Mouse (Mus musculus): ENCODE measurements around the gene Wdr31.
A peak's percentile ranks its signal among the peaks of the same experiment; 100 is the strongest.
"Not testable (repeated sequence)": the region's sequence is repeated elsewhere in the genome, so short reads cannot be mapped to it uniquely, and the experiment has no call there.

Wdr31 gene

DNA sequence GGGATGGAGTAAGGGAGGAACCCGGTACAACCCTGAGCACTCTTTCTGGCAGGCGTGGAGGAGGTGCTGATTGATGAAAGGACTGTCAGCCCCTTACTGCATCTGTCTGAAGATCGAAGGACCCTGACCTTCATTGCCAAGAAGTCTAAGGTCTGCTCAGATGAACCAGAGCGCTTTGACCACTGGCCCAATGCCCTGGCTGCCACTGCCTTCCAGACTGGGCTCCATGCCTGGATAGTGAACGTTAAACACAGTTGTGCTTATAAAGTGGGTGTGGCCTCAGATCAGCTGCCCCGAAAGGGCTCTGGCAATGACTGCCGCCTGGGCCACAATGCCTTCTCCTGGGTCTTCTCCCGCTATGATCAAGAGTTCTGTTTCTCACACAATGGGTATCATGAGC lies 25.2 kb upstream of the Wdr31 start:
- DNase-seq (ENCODE audit: low spot score in 2 of 2), result no peak

DNA sequence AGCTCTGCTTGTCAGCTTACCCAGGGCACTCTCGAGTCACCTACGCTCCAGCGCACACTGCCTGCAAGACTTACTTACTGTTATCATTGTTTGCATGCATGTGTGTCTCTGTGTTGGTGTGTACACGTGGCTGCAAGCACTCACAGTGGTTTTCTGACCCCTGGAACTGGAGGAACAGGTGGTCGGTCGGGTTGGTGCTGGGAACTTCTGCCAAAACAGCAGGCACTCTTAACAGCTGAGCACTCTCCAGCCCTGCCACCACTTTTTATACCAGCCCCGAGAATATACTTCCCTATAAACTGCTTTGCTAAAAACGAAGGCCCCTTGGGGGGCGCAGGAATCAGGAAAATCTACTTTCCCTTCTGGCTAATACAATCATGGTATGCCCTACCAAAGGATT lies 23.5 kb upstream of the Wdr31 start:
- DNase-seq (ENCODE audit: low spot score in 2 of 2), result no peak

DNA sequence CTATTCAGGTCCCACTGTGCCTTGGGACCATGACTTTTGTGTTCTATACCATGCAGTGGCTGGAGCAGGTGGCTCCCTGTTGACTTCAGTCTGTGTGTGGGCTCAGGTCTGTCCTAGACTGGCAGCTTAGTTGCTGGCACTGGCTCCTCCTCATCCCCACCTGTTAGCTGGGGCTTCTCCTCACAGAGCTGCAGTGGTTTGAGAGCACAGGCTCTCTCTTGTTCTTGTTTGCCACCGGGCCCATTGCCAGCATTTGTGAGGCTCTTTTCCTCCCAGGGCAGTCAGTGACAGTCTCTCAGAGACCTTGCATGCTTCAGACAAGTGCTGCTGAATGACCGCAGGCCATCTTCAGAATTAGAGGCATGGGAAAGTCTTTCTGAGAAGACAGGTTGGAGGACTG lies 22.0 kb upstream of the Wdr31 start:
- no peak for DNase-seq (ENCODE audit: low spot score in 2 of 2)

DNA sequence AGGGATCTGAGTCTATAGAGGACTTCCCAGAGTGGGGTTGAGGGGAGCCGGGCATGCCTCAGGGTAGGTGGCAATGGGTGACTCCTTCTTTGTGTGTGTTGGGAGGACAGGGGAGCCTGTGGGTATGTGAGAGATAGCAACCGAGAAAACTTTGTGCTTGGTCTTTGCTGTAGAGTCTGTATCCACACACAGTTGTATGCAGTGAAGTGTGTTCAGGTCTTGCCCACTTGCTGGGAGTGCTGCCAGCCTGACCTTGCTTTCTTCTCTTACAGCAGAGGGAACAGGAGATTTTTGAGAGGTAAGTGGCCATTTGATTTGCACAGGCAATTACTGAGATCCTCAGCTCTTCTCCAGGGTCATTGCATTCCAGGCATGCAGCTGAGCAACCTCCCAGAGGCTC lies 17.2 kb upstream of the Wdr31 start:
- DNase-seq (ENCODE audit: low spot score in 2 of 2), result no peak

DNA sequence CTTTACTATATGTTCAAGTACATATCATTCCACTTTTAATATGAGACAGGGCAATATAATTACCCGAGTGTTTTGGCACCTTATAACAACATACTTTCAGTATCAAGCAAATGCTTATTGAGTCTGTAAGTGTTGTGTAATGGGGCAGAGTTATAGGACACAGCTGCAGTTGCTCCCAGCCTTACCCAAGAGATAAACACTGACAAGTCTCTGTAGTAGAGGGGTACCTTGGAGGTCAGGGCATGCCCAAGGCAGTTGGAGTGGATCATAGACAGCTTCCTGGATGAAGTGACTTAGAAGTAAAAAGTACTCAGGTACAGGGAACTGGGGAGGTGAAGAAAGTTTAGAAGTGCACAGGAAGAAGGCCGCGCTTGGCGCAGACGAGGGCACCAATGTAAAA lies 16.5 kb upstream of the Wdr31 start:
- no peak for DNase-seq (ENCODE audit: low spot score in 2 of 2)

DNA sequence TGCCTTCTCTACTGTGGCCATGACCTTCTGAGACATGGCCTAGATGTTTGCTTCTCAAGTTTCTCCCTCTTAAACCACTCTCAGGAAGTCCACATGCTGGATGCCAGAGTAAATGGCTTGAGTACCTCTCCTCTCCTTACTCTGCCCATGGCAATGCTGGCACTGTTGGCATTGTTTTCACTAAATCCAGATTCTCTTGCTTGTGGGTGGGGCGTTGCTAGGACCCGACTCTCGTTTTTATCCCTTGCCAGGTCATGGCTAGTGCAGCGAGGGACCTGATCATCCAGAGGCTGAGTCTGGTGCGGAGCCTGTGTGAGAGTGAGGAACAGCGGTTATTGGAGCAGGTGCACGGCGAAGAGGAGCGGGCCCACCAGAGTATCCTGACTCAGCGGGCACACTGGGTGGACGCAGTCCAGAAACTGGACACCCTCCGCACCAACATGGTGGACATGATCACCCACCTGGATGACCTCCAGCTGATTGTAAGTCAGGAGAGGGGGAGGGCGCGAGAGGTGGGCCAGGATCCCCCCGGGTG lies 15.5 kb upstream of the Wdr31 start:
- no peak for DNase-seq (ENCODE audit: low spot score in 2 of 2)

DNA sequence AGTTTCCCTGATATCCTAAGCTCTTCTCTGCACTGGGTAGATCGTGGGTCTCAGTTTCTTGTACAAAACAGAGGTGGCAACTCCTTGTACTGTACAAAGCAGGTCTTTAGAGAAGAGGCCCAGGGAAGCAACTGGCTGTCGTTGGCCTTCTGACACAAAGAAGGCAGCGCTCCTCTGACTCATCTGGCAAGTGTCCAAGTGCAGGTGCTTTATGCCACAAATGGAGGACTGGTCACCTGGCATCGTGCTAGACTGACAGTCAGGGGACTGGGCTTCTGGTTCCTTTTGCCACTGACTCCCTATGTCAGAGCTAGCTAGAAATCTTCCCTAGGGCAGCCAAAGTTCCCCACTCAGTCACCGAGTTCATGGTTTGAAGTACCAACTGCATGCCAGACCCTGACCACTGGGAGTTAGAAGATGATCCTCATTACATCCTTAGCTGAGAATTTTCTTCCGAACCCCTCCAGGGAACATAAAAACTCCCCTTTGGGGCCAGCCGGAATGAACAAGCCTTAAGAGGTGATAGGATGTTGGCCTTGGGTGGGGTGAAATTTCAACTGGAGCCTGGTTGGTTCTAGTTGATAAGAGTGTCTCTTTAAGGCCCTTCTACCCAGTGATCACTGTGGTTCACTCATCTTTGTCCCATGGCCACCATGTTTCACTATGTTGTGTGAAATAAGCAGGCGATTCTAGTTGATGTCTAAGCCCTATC lies 14.9 kb upstream of the Wdr31 start:
- peak; percentile 43 to 45 for DNase-seq (ENCODE audit: low spot score in 2 of 2)

DNA sequence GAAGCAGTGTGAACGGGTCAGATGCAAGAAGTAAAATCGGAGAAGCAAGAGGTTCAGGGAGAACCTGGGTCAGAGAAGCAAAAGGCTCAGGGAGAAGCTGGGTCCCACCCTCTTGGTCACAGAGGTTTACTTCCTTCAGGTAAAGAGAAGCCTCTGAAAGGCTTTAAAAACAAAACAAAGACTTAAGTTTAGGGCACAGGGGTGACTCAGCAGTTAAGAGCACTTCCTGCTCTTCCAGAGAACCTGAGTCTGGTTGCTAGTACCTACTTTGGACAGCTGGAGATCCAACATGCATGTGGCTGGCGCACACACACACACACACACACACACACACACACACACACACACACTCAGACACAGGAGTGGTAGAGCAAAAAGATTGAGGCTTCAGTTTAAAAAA lies 14.2 kb upstream of the Wdr31 start:
- DNase-seq (ENCODE audit: low spot score in 2 of 2), result no peak

DNA sequence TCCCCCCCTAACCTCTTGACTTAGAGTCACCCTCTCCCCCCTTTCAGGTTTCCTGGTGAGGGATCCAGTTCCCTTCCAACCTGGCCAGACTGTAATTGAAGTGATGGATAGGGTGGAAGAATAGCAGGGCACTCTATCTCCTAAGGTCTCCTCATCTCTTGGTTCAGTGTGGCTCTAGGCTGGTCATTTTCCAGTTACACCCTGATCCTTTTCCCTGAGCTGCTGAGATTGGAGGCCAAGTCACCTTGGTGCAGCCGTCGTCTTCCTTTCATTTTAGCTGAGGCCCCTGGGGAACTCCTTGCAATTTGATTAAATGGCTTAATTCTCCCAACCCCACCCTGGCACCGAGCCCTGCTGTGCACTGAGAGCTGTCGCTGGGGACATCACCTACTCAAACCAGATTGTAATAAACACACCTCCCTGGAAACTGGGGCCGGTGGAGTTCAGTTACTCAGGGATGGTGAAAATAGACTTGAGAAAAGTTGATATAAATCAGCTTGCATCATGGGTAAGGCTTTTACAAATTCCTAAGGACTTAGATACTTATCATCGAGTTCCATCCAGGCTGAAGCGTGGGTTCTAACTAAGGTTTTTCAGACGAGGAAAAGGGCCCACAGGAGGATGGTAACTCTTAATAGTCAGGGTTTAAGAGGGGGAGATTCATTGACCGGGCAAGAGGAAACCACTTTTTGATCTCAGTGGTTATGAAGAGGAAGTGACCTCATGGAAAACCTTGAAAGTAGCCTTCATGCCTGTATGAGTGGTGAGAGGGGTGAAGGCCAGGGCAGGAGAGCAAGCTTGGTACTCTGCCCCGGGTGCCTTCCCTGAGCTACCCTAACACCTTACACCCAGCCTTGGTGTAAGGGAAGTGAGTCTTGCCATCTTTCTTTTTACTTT lies 10.3 kb upstream of the Wdr31 start:
- no peak for DNase-seq (ENCODE audit: low spot score in 2 of 2)

DNA sequence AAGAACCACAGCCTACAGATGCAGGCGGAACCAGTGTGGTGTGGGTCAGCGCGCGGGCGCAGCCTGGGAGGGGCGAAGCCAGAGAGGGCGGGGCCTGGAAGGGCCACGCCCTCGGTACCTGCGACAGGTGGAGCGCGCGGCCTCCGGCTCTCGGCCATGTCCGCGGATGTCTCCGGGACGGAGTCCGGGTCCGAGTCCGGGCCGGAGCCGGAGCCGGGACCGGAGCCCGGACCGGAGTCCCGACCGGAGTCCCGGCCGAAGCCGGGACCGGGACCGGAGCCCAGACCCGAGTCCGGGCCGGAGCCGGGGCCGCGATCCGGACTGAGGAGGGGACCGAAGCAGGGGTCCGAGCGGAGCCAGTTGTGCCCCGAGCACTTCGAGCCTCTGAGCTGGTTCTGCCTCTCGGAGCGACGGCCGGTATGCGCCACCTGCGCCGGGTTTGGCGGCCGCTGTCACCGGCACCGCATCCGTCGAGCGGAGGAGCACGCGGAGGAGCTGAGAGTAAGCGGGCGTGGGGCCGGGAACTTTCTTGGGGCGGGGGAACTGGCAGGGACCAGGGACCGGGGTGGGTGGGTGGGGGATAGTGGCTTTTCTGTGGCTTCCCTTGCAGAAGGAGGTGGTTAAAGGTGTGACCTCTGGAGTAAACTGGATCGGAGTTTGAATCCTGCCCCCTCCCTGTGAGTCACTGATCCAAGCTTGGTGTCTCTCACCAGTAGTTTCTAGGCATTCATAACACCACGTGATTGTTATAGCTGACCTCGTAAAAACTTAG lies 9.4 kb upstream of the Wdr31 start, which contains the start of gene Bspry:
Gene Bspry (plus strand): TSS at position 117 of the 772 bp plus-strand sequence.
- peak; percentile 50 to 59 for DNase-seq (ENCODE audit: low spot score in 2 of 2)

DNA sequence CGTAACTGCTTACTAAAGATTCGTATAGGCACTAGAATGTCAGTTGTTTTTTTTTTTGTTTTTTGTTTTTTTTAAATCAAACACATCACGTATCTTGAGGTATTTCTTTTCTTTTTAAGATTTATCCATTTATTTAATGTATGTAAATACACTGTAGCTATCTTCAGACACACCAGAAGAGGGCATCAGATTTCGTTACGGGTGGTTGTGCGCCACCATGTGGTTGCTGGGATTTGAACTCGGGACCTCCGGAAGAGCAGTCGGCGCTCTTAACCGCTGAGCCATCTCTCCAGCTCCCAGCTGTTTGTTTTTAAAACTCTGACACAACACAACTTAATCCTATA lies 8.9 kb upstream of the Wdr31 start:
- DNase-seq (ENCODE audit: low spot score in 2 of 2), result not testable (repeated sequence)

DNA sequence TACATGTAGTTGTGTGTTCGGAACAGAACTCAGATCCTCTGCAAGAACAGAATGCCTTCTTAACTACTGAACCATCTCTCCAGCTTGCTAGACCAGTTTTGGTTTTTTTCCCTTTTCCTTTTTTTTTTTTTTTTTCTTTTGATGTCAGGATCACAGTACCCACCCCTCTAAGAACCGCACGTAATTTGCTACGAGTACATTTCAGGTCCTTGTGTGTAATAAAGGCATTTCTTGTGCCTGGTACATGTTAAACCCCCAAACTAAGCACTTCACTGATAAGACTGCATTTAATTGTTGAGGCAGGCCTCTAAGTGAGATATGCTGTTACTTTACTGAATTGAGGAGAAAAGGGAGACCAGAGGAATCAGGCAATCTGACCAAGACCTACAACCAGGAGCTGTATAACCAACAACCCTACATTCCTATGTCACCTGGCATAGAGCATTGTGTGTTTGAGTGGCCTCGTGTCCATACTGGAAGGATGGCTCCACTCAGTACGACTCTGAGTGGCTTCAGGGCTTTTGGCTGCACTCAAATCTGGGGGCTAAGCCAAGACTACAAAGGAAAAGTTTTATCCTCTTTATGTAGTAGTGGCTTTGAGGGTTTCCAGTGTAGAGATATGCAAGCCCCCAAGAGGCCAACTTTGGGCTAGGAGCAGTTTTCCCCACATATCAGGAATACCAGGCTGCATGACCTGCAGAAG lies 7.0 kb upstream of the Wdr31 start:
- no peak for DNase-seq (ENCODE audit: low spot score in 2 of 2)

DNA sequence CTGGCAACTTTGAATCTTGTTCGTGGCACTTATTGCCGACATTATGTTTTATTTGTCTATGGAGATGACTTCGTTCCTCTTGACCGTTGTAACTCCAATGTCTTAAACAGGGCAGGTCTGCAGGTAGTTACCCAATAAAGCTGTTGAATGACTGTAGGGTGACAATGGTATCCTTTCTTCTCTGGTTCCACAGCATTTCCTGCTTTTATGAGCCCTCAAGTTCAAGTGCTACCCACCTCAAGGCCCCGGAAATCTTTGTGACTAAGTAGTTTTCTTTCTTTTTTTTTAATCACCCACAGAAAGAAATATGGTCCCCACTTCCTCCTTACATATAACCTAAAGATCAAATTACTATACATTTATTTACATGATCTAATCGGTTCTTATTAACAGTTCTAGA lies 5.1 kb upstream of the Wdr31 start:
- DNase-seq (ENCODE audit: low spot score in 2 of 2), result no peak

DNA sequence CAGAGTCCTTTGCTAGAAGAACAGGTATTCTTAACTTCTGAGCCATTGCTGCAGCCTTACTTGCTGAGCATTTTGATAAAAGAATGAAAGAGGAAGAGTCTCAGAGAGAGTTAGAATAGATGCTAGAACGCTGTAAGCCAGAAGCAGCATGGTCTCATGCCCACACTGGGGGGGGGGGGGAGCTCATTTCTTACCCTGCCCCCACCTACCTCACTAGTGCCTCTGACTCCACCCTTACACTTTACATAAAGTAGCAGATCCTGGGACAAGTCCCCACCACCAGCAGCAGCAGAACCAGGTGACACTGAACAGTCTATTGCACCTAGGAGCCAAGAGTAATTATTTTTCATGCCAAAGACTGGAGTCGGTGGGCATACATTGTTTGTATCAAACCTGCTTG lies 4.4 kb upstream of the Wdr31 start:
- DNase-seq (ENCODE audit: low spot score in 2 of 2), result no peak

DNA sequence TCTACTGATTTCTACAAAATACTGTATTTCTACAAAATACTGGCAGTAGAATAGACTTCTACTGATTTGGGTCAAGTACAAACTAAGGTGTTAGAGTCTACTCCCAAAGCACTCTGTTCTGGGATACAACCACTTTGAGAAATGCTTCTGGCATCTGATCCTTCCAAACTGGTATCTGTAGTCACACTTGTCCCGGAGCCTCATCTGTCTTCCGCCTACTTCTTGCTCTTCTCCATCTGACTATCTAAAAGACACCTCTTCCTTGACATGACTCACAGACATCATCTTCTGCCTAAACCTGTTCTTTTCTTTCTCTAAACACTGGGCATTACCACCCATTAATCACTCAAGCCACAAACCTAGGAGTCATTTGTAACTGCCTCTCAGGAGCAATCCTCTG lies 1.4 kb upstream of the Wdr31 start:
- no peak for DNase-seq (ENCODE audit: low spot score in 2 of 2)

DNA sequence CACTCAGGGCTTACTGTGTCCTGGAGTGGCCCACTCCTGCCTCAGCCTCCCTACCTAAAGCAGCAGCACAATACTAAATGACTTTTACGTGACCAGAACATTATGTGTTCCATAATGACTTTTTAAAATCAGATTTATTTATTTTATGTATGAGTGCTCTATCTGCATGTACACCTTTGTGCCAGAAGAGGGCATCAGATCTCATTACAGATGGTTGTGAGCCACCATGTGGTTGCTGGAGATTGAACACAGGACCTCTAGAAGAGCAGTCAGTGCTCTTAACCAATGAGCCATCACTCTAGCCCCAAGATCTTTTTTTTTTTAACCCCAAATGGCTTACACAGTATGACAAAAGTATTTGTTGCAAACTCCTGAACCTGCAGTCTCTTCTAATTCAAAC lies 2.5 kb downstream of the Wdr31 start:
- no peak for DNase-seq (ENCODE audit: low spot score in 2 of 2)

DNA sequence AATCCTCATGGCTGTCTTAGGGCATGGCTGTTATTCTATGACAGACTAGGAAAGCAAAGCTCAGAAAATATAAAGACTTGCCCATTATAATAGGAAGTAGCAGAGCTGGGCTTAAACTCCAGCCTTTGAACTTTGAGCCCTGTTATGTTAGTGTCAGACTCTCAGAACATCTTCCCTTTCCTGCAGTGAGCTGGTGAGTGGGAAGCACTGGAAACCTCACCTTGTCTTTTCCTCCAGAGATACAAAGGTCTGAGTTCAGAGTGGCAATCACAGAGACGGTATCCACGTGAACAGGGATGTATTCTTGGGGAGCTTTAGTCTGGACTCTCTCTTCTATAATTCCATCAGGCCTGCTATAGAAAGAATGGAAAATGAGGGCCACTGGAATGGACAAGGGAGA lies 7.6 kb downstream of the Wdr31 start:
- DNase-seq (ENCODE audit: low spot score in 2 of 2), result no peak

DNA sequence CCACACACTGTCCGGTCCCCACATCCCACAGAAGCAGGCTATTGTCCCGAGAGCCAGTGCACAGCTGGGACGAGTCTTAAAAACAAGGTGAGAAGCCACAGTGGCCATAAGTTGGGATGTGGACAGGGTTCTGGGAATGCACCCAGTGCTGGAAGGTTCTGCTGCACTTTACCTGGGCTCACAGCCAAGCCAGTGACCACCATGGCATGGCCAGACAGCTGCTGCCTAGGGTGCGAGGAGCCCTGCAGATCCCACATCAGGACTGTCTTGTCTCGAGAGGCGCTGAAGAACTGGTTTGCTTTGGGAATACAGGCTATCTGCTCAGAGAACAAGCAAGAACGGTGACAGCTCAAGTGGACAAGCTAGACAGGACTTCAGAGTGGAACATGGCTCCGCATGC lies 10.3 kb downstream of the Wdr31 start:
- no peak for DNase-seq (ENCODE audit: low spot score in 2 of 2)

DNA sequence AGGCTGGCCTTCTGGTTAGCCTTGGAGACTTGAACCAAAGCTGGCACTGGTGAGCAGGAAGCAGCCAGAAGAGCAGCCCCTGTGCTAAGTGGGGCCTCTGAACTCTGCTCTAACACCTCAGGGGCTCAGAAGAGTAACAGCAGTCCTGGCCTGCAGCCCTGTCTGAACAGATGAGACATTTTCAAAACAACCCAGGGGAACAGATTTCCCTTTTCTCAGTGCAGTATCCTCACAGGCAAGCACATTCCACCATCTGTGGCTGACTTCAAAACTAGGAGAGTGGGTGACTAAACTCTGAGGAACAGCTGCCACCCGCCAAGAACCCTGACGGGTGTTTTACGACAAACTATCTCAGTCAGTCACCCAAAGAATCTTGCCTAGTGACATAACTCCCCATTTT lies 11.6 kb downstream of the Wdr31 start:
- DNase-seq (ENCODE audit: low spot score in 2 of 2), result no peak

DNA sequence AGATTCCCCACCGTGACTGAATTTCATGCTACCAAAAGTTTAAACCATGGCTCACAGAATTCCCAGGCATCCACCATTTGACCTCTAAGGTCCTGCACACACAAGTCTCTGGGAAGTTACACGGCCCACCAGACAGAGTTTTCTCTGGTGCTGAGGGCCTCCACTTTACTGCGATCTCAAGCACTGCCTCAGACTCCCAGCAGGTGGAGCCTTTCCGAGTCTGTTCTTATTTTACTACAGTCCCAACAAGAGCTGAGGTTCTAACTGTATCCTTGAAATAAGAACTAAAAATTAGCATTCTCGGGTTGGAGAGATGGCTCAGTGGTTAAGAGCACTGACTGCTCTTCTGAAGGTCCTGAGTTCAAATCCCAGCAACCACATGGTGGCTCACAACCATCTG lies 15.7 kb downstream of the Wdr31 start:
- peak in 1 of 2 experiments; percentile 27 for DNase-seq (ENCODE audit: low spot score in 2 of 2)

DNA sequence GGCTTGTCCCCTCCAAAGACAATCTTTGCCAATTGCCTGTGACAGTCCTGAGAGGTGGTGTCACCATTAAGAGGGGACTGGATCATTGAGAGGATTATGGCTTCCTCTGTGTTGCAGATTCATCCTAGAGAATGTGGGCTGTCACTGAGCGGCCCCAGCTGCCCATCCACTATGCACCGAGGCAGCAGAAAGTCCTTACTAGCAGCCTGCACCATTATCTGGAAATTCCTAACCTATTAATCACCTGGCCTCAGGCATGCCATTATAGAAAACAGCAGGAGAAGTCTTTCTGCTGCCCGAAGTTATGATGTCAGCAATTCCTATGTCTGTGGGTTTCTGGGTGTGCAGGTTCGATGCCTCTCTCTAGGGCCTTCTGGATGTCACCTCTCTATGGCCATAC lies 29.7 kb downstream of the Wdr31 start:
- no peak for DNase-seq (ENCODE audit: low spot score in 2 of 2)

DNA sequence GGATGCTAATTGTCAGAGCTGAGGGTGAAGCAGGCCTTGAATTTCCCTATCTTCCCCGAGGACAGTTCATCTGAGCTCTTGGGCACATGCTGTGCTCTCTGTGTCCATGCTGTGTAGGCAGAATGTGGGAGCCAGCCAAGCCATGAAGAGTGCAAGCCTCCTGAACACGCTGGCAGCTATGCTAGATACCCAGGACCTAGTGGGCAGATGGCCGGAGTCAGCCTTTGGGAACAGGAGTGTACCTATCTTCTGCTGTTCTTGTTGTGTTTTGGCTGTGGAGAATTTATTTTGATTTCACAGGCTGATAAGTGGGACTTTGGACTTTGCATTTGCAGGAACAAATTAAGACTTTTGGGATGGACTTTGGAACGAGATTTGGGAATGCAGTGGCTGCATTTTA lies 30.2 kb downstream of the Wdr31 start:
- no peak for DNase-seq (ENCODE audit: low spot score in 2 of 2)
